Mouse (Mus musculus) 3134 (cell line): ENCODE results near the gene Apaf1.

Experiments used
- DNase-seq: peaks from one replicate; pipeline ENCODE4 v3.0.0-alpha.2; 2011; ENCODE audit warnings: low spot score; ENCODE audit not compliant: insufficient read length; ENCODE audit errors: extremely low read depth

Gene Apaf1

GRCm38 (mm10) chr10:91082550-91083392 lies at the start of gene Apaf1, which contains the start of gene Ikbip:
TSS of gene Apaf1 (minus strand) at chr10:91082770.
TSS of gene Ikbip (plus strand) at chr10:91082940.
- DNase-seq: peak; percentile 100

DNA sequence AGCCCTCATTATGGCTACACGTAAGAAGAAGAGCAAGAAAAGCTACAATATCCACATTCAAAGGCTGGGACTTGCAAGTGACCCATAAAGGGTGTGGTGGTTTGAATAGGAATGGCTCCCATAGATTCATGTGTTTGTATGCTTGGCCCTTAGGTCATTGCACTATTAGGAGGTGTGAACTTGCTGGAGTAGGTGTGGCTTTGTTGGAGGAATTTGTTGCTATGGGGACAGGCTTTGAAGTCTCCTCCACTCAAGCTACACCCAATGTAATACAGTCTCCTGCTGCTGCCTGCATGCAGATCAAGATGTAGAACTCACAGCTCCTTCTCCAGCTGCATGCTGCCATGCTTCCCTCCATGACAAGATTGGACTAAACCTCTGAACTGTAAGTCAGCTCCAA lies 49.0 kb upstream of the Apaf1 start:
- no peak for DNase-seq

GRCm38 (mm10) chr10:91130792-91131191 lies 48.2 kb upstream of the Apaf1 start:
- DNase-seq: no peak

DNA sequence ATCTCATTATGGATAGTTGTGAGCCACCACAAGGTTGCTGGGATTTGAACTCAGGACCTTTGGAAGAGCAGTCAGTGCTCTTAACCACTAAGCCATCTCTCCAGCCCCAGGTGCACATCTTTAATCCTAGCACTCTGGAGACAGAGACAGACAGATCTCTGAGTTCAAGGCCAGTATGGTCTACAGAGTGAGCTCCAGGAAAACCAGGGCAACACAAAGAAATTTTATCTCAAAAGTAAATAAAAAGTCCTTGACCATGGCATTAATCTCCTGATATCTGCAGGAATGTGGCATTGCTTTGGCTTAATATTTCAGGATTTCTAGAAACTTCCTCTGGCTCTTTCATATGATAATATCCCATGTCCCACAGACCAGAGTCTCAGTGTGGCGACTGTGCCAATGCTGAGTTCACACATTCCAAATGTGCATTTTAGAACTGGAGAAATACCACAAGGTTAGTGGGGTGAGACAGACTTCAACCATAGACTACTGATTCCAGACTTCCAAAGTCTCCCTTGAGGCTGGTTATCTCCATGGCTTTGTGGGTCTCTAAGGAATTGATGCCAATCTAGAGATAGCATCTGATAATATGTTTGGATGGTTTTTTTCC lies 46.1 kb upstream of the Apaf1 start:
- DNase-seq: no peak

GRCm38 (mm10) chr10:91127395-91127794 lies 44.8 kb upstream of the Apaf1 start:
- no peak for DNase-seq

- DNase-seq: no peak
Measured at GRCm38 (mm10) chr10:91126618-91127355, 44.2 kb upstream of the Apaf1 start.

- DNase-seq: peak; percentile 99
Measured at GRCm38 (mm10) chr10:91123828-91124822, 41.6 kb upstream of the Apaf1 start, which contains the start of gene Slc25a3. TSS of gene Slc25a3 (minus strand) at chr10:91124059.

DNA sequence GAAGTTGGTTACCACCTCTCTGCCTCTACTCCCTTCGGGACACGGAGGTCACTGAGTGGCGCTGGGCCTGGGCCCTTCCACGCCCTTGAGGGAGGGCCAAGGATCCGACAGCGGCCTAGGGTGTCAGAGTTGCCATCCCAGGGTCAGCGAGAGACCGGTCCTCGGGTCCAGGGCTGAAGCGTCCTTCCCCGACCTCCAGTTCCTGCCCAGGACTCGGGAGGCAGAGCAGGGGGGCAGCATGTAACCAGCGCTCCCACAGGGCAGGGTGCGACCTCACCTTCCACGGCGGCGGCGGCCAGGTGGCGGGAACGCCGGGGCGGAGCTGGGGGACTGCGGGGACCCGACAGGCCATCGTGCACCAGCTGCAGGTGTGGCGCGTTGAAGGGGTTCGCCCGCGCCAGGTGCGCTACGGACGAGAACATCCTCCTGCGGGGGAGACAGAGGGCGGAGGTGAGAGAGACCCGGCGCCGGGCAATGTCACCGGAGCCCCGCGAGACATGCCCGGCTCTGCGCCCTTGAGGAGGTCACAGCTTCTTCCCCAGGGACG lies 40.8 kb upstream of the Apaf1 start:
- DNase-seq: no peak

DNA sequence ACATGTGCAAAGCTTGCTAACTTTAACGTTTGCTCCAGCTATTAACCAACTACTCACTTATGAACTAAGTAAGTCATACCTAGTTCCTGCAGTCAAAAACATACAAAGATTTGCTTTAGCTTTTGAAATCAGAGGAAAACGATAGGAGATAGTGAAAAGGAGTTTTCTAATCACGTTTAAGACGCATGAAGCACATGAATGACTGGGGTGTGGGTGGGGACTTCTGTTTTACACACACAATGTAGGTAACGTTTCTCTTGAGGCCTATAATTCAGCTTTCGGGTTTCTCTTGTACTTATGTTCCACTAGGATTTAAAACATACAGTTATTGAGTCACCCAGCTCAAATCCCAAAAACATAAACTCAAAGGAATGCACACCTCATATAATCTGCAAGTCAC lies 40.1 kb upstream of the Apaf1 start:
- DNase-seq: no peak

- no peak for DNase-seq
Measured at GRCm38 (mm10) chr10:91116958-91117357, 34.4 kb upstream of the Apaf1 start.

- DNase-seq: no peak
Measured at GRCm38 (mm10) chr10:91109841-91110240, 27.3 kb upstream of the Apaf1 start.

- DNase-seq: no peak
Measured at GRCm38 (mm10) chr10:91105981-91106380, 23.4 kb upstream of the Apaf1 start.

DNA sequence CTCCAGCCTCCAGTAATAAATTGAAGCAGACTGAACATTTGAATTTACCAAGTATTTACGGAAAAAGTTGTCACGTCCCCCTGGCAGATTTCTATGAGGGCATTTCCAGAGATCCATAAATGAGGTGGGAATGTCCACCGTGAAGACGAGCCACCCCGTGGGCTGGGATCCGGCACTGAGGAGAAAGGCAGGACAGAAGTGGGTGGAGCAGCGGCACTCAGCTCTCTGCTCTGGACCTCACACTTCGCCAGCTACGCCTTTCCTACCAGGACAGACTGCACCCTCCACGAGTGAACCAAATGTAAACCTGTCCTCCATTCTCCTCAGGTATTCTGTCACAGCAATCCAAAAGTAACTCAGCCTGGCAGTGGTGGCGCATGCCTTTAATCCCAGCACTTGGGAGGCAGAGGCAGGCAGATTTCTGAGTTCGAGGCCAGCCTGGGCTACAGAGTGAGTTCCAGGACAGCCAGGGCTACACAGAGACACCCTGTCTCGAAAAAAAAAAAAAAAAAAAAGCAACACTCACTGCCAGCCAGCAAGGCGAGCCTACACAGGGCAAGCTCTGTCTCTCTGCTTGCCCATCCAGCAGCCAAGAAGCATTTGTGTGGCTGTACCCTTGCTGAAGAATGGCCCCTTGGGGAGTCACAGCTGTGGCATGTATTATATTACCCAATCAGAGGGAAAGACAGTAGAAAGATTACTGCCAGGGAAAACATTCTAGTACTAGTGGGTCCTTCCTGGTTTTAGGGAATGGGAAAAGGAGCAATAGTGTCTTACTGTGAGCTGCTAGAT lies 20.4 kb upstream of the Apaf1 start:
- no peak for DNase-seq

GRCm38 (mm10) chr10:91101936-91102335 lies 19.4 kb upstream of the Apaf1 start:
- no peak for DNase-seq

GRCm38 (mm10) chr10:91100101-91100500 lies 17.5 kb upstream of the Apaf1 start:
- no peak for DNase-seq

DNA sequence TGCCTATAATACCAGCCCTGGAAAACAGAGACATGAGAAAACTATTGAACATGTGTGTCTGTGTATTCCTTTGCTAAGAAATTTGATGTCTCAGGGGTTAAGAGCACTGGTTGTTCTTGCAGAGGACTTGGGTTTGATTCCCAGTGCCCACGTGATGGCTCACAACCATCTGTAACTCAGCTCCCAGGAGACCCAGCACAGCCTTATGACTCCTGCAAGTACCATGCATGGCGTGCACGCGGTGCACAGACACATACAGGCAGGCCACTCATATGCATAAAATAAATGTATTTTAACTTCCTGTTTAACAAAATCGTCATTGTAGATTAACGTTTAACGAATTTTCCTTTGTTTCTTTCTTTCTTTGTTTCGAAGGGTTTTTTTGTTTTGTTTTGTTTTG lies 15.5 kb upstream of the Apaf1 start:
- no peak for DNase-seq

- peak; percentile 55 for DNase-seq
Measured at GRCm38 (mm10) chr10:91094251-91095104, 11.9 kb upstream of the Apaf1 start.

- DNase-seq: no peak
Measured at GRCm38 (mm10) chr10:91092812-91093211, 10.2 kb upstream of the Apaf1 start.
